Mouse (Mus musculus) liver, postnatal 0 days (tissue): ENCODE data around the gene Wdhd1. TPM values are rescaled to one million over a fixed set of nuclear protein-coding genes. Genes with fewer than 3 reads are reported as not detected.

Source experiments
- ATAC-seq: fragments of 200-750 bp; cut with Nextera tagmentation; 2 replicates; pipeline ENCODE4 v1.8.0; 2017; ENCODE audit warnings: mild to moderate bottlenecking, moderate library complexity
- DNase-seq: peaks from one replicate; pipeline ENCODE4 v3.0.0-alpha.2; 2016
- H3K27ac ChIP-seq: fragments of 300-500 bp; sonication (generic); 2 replicates; pipeline ENCODE4 v1.5.1; 2014; ENCODE audit warnings: antibody characterized with exemption, moderate library complexity, mild to moderate bottlenecking, low read depth
- H3K27me3 ChIP-seq: fragments of 300-500 bp; sonication (generic); 2 replicates; pipeline ENCODE4 v1.6.1; 2014; ENCODE audit warnings: low read length, control low read depth, mixed read lengths; ENCODE audit not compliant: insufficient read depth
- H3K36me3 ChIP-seq: fragments of 300-500 bp; sonication (generic); replicated peaks from 2 replicates; pipeline ENCODE4 v1.6.1; 2014; ENCODE audit warnings: mild to moderate bottlenecking, control low read depth, low read length, moderate library complexity, mixed read lengths; ENCODE audit not compliant: insufficient read depth
- H3K4me1 ChIP-seq: fragments of 300-500 bp; sonication (generic); 2 replicates; pipeline ENCODE4 v1.6.1; 2014; ENCODE audit warnings: antibody characterized with exemption, mild to moderate bottlenecking, control low read depth; ENCODE audit not compliant: insufficient read depth
- H3K4me2 ChIP-seq: fragments of 300-500 bp; sonication (generic); 2 replicates; pipeline ENCODE4 v1.6.1; 2014; ENCODE audit warnings: low read depth, mild to moderate bottlenecking, low read length, moderate library complexity, mixed read lengths
- H3K4me3 ChIP-seq: fragments of 300-500 bp; sonication (generic); 2 replicates; pipeline ENCODE4 v1.5.1; 2014; ENCODE audit warnings: low read depth, low read length
- H3K9ac ChIP-seq: fragments of 300-500 bp; sonication (generic); replicated peaks from 2 replicates; pipeline ENCODE4 v1.6.1; 2014; ENCODE audit warnings: mild to moderate bottlenecking, moderate library complexity
- H3K9me3 ChIP-seq: fragments of 300-500 bp; sonication (generic); 2 replicates; pipeline ENCODE4 v1.6.1; 2016; ENCODE audit warnings: mild to moderate bottlenecking, control low read depth, low read length, mixed read lengths
- CTCF ChIP-seq: sonication (generic); IDR thresholded peaks from 2 replicates; pipeline ENCODE4 v1.5.1; 2016; ENCODE audit warnings: antibody characterized with exemption, low read depth
- EP300 ChIP-seq: IDR thresholded peaks from 2 replicates; pipeline ENCODE4 v1.6.1; 2016; ENCODE audit warnings: antibody characterized with exemption, low read depth, mild to moderate bottlenecking
- WGBS: fragments of 180-500 bp; shearing (Covaris S2); extraction: QIAGEN DNeasy Blood & Tissue Kit; methylation state at CpG from one replicate; pipeline ENCODE4 v1.1.7; 2014; ENCODE audit not compliant: insufficient replicate concordance; 5-methylcytosine and 5-hydroxymethylcytosine counted together
- polyA plus RNA-seq: library from polyadenylated mRNA; unstranded; fragments of >200 nt; fragmentation: Nextera tagmentation; extraction: Ambion mirVana; gene quantifications from 2 replicates; pipeline ENCODE4 v1.2.1, GENCODE M21; 2015

Wdhd1 gene
- polyA plus RNA-seq, 1 experiment from 2014 or later, result 13.7 TPM

DNA sequence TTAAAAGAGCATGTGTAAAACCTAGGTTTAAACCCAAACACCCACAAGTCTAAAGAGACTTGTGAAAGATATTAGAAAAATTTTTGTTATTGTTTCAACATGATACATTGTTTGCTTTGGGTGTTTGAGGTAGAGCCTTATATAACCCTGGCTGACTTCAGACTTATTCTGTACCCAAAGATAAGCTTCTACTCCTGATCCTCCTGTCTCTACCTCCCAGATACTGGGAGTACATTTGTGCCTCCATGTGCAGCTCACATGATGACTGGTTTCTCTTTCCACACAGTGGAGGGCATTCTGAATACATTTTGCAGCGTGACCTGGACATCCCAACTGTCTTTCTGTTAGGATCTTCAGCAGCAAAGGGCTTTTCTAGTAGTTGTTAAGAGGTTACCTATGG lies 9.6 kb upstream of the Wdhd1 start:
- Histone ChIP-seq H3K27ac (no peak overlapping the region), H3K4me2 (no peak overlapping the region), H3K9me3 (no peaks in the 10 kb centered on the region), H3K9ac (no peak overlapping the region), H3K27me3 (no peaks in the 10 kb centered on the region), H3K4me3 (no peak overlapping the region), H3K36me3 (peaks cover 19% of the 10 kb centered on the region), H3K4me1 (peaks cover 12% of the 10 kb centered on the region)
- DNase-seq (no peak), ATAC-seq (no peak)
- TF ChIP-seq EP300 (no peak), CTCF (no peak)
- 71% methylated on average over 1 of the region's 1 CpGs for WGBS

DNA sequence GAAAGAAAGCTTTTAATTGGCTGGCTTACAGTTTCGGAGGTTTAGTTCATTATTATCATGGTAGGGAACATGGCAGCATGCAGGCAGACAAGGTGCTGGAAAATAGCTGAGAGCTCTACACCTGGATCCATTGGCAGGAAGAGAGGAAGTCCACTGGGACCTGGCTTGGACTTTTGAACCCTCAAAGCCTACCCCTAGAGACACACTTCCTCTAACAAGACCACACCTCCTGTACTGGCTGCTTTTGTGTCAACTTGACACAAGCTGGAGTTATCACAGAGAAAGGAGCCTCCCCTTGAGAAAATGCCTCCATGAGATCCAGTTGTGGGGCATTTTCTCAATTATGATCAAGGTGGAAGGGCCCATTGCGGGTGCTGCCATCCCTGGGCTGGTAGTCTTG lies 8.6 kb upstream of the Wdhd1 start:
- 0 out of 2 replicates have a peak, but pooled peaks have one; percentile 40 for ATAC-seq
- DNase-seq, result no peak
- H3K9me3 ChIP-seq, result no peaks in the 10 kb centered on the region
- no peak overlapping the region for H3K27ac ChIP-seq
- H3K36me3 ChIP-seq, result peaks cover 19% of the 10 kb centered on the region
- no peaks in the 10 kb centered on the region for H3K27me3 ChIP-seq
- H3K9ac ChIP-seq, result no peak overlapping the region; the same call in 1 of the 2 replicates
- 96% methylated on average over 2 of the region's 2 CpGs for WGBS
- no peak overlapping the region for H3K4me2 ChIP-seq
- TF ChIP-seq CTCF (no peak), EP300 (no peak)
- H3K4me3 ChIP-seq, result no peak overlapping the region
- H3K4me1 ChIP-seq, result peaks cover 12% of the 10 kb centered on the region

DNA sequence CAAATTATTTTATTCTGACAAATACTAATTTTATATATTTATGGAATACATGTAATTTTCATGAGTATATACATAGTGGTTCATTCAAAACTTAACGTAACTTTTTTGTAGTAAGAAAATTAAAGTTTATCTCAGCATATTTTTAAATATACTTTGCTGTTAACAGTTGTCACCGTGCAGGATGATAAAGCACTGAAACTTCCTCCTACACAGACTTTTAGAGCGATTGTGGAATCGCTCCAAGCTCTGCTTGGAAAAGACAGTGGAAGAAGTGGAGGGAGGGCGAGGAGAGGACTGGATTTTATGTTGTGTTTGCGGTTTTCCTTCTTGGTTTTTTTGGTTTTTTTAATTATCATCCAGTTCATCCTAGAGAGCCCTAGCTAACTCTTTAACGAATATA lies 6.9 kb upstream of the Wdhd1 start:
- Histone ChIP-seq H3K4me3 (no peak overlapping the region), H3K9me3 (no peaks in the 10 kb centered on the region), H3K9ac (no peak overlapping the region), H3K4me2 (no peak overlapping the region), H3K4me1 (peaks cover 12% of the 10 kb centered on the region), H3K27ac (no peak overlapping the region), H3K27me3 (no peaks in the 10 kb centered on the region), H3K36me3 (peaks cover 10% of the 10 kb centered on the region)
- DNase-seq (no peak), ATAC-seq (no peak)
- WGBS, result 49% methylated on average over 7 of the region's 7 CpGs
- TF ChIP-seq EP300, result no peak
- TF ChIP-seq CTCF, result no peak

DNA sequence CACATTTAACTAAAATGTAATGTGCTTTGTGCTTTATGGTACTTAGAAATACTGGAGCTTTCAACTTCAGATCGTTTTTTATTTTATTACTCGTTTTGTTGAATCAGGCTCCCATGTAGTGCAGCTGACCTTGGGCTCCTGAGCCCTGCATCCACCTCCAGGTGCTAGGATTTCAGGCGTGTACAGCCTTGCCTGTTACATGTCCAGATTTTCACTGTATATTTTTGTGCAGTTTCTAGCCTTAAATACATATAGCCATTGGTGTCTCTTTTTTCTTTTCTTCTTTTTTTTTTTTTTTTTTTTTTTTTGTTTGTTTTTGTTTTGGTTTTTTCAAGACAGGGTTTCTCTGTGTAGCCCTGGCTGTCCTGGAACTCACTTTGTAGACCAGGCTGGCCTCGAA lies 4.9 kb upstream of the Wdhd1 start:
- 89% methylated on average over 4 of the region's 4 CpGs for WGBS
- Histone ChIP-seq H3K4me1 (peaks cover 15% of the 10 kb centered on the region), H3K36me3 (peaks cover 10% of the 10 kb centered on the region), H3K4me3 (no peak overlapping the region), H3K9me3 (no peaks in the 10 kb centered on the region), H3K9ac (no peak overlapping the region), H3K27me3 (no peaks in the 10 kb centered on the region), H3K4me2 (no peak overlapping the region), H3K27ac (no peak overlapping the region)
- no peak for TF ChIP-seq CTCF
- no peak for TF ChIP-seq EP300
- DNase-seq (no peak), ATAC-seq (no peak)

DNA sequence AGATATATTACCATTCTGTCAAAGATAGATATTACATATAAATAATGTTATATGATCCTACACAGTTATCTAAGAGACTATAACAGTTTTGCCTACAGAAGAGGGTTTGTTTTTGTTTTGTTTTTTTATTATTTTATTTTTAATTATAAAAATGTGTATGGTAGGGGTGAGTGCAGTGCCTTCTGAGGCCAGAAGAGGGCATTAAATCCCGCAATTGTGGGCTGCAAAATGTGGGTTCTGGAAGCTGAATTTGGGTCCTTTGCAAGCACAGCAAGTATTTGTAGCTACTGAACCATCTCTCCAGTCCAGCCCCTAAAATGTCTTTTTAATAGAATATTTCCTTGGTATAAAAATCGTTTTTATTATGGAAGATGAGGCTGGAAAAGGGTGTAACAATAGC lies 2.4 kb upstream of the Wdhd1 start:
- WGBS, result 81% methylated on average over 2 of the region's 2 CpGs
- ATAC-seq (no peak), DNase-seq (no peak)
- Histone ChIP-seq H3K36me3 (peaks cover 14% of the 10 kb centered on the region), H3K4me2 (no peak overlapping the region), H3K9ac (no peak overlapping the region), H3K4me1 (peaks cover 10% of the 10 kb centered on the region), H3K27ac (no peak overlapping the region), H3K9me3 (no peaks in the 10 kb centered on the region), H3K4me3 (no peak overlapping the region), H3K27me3 (no peaks in the 10 kb centered on the region)
- no peak for TF ChIP-seq EP300
- peak; percentile 55 for TF ChIP-seq CTCF

DNA sequence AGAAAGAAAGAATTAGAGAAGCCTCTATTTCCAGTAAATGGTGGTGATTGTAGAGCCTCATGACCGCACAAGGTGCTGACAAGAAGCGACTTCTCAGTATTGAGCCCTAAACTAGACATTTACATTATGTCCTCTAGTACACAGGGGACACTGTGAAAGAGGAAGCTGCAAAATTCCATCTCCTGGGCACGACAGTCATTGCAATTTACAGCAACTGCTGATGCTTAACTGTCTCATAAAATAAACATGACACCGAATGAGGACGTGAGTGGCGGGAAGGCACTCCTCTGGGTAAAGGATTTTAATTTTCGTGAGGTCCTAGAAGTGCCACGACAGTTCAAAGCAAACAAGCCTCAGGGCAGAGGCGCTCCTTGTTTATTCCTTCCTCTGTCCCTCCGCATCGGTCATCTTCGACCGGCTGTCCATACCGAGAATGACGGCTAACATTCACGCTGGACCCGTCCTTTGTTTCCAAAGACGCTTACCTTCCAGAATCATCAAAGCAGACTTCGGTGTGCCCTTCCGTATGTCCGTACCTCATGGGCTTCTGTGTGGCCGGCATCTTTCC lies 537 bp downstream of the Wdhd1 start:
- DNase-seq (no peak), ATAC-seq (peak; percentile 9)
- Histone ChIP-seq H3K27ac (peak overlapping the region; percentile 95), H3K9ac (peak overlapping the region; percentile 82), H3K27me3 (no peaks in the 10 kb centered on the region), H3K4me3 (peak overlapping the region; percentile 80), H3K4me1 (peaks cover 10% of the 10 kb centered on the region), H3K9me3 (no peaks in the 10 kb centered on the region), H3K4me2 (peak overlapping the region; percentile 77), H3K36me3 (peaks cover 26% of the 10 kb centered on the region)
- TF ChIP-seq EP300 (no peak), CTCF (no peak)
- 2% methylated on average over 22 of the region's 22 CpGs for WGBS
